Comparison of ENCODE assay signal across 20 mouse cellular contexts in genomic region chr1:115742556-115742955, GRCm38 (mm10). TPM values are rescaled to one million over a fixed set of nuclear protein-coding genes. Genes with fewer than 3 reads are reported as not detected.
"Had no signal": no experiment of that assay in that cellular context is flagged by ENCODE, and none has a peak within 500 bp of the region (broad histone marks: within the 10 kb centered on the region; RNA-seq: fewer than 3 reads in every experiment).

No protein-coding gene starts in this region.

- H3K27ac ChIP-seq: limb, embryonic 10.5 days; limb, embryonic 13.5 days; liver, embryonic 12.5 days; liver, embryonic 15.5 days; lung, embryonic 15.5 days; midbrain, embryonic 10.5 days; midbrain, embryonic 13.5 days had no signal

- H3K4me1 ChIP-seq: limb, embryonic 10.5 days; limb, embryonic 13.5 days; liver, embryonic 12.5 days; liver, embryonic 15.5 days; lung, embryonic 15.5 days; megakaryocyte, embryonic 14.5 days; midbrain, embryonic 10.5 days; midbrain, embryonic 13.5 days had no signal

- ATAC-seq: liver, embryonic 12.5 days; midbrain, embryonic 13.5 days; midbrain, embryonic 16.5 days had no signal

- H3K9me3 ChIP-seq: limb, embryonic 10.5 days; limb, embryonic 13.5 days; liver, embryonic 12.5 days; liver, embryonic 15.5 days; lung, embryonic 15.5 days; megakaryocyte, embryonic 14.5 days; midbrain, embryonic 10.5 days; midbrain, embryonic 13.5 days had no signal

- H3K27me3 ChIP-seq: limb, embryonic 13.5 days; liver, embryonic 12.5 days; liver, embryonic 15.5 days; lung, embryonic 15.5 days; megakaryocyte, embryonic 14.5 days; midbrain, embryonic 13.5 days had no signal

- H3K4me2 ChIP-seq: limb, embryonic 13.5 days; liver, embryonic 12.5 days; liver, embryonic 15.5 days; lung, embryonic 15.5 days; midbrain, embryonic 13.5 days had no signal

- H3K4me3 ChIP-seq: limb, embryonic 10.5 days; limb, embryonic 13.5 days; liver, embryonic 12.5 days; liver, embryonic 15.5 days; lung, embryonic 15.5 days; megakaryocyte, embryonic 14.5 days; midbrain, embryonic 10.5 days; midbrain, embryonic 13.5 days had no signal

- H3K9ac ChIP-seq: limb, embryonic 13.5 days; liver, embryonic 12.5 days; liver, embryonic 15.5 days; lung, embryonic 15.5 days; midbrain, embryonic 13.5 days had no signal

- DNase-seq: kidney, postnatal 14 days; kidney, postnatal 4 days; liver; lung, adult 18-20 months; lung, postnatal 10 days; lung, postnatal 36 days; right cerebral cortex, adult 18-20 months; right cerebral cortex, postnatal 14 days; right cerebral cortex, postnatal 4 days; thymus, postnatal 36 days had no signal

- H3K36me3 ChIP-seq: limb, embryonic 10.5 days; limb, embryonic 13.5 days; liver, embryonic 12.5 days; liver, embryonic 15.5 days; lung, embryonic 15.5 days; midbrain, embryonic 10.5 days; midbrain, embryonic 13.5 days had no signal

RNA-seq across cellular contexts. Expression of gene Cntnap5a, which starts 58.0 kb away (rescaled TPM):
- polyA plus RNA-seq: limb, embryonic 10.5 days; liver, embryonic 12.5 days; liver, embryonic 15.5 days; thymus, postnatal 0 days had no signal
